Mouse (Mus musculus) hindbrain, embryonic 14.5 days (tissue): Measurements from ENCODE around the gene Clec2e. TPM values are rescaled to one million over a fixed set of nuclear protein-coding genes. Genes with fewer than 3 reads are reported as not detected.
"Not testable (repeated sequence)": the region's sequence is repeated elsewhere in the genome, so short reads cannot be mapped to it uniquely, and the experiment has no call there.

Experiments used
- ATAC-seq: fragments of 200-750 bp; cut with Nextera tagmentation; 2 replicates; pipeline ENCODE4 v1.8.0; 2017; ENCODE audit warnings: moderate number of reproducible peaks, mild to moderate bottlenecking, moderate TSS enrichment, moderate library complexity; ENCODE audit not compliant: low FRiP score
- DNase-seq: peaks from one replicate; pipeline ENCODE4 v3.0.0-alpha.2; 2015; ENCODE audit warnings: low spot score
- H3K27ac ChIP-seq: fragments of 300-500 bp; sonication (generic); 2 replicates; pipeline ENCODE4 v1.5.1; 2014; ENCODE audit warnings: mild to moderate bottlenecking, moderate library complexity
- H3K27me3 ChIP-seq: fragments of 300-500 bp; sonication (generic); 2 replicates; pipeline ENCODE4 v1.6.1; 2014; ENCODE audit warnings: mild to moderate bottlenecking, low read length, mixed read lengths; ENCODE audit not compliant: control insufficient read depth, insufficient read depth
- H3K36me3 ChIP-seq: fragments of 300-500 bp; sonication (generic); replicated peaks from 2 replicates; pipeline ENCODE4 v1.6.1; 2014; ENCODE audit not compliant: control insufficient read depth, insufficient read depth
- H3K4me1 ChIP-seq: fragments of 300-500 bp; sonication (generic); replicated peaks from 2 replicates; pipeline ENCODE4 v1.6.1; 2014; ENCODE audit warnings: antibody characterized with exemption, low read length, mixed read lengths; ENCODE audit not compliant: control insufficient read depth, insufficient read depth
- H3K4me2 ChIP-seq: fragments of 300-500 bp; sonication (generic); replicated peaks from 2 replicates; pipeline ENCODE4 v1.6.1; 2014; ENCODE audit warnings: mild to moderate bottlenecking, moderate library complexity
- H3K4me3 ChIP-seq: fragments of 300-500 bp; sonication (generic); replicated peaks from 2 replicates; pipeline ENCODE4 v1.5.1; 2014; ENCODE audit warnings: mild to moderate bottlenecking, low read length
- H3K9ac ChIP-seq: fragments of 300-500 bp; sonication (generic); 2 replicates; pipeline ENCODE4 v1.6.1; 2014
- H3K9me3 ChIP-seq: fragments of 300-500 bp; sonication (generic); 2 replicates; pipeline ENCODE4 v1.6.1; 2016; ENCODE audit warnings: low read length; ENCODE audit not compliant: control insufficient read depth
- WGBS: fragments of 180-500 bp; shearing (Covaris S2); extraction: QIAGEN DNeasy Blood & Tissue Kit; methylation state at CpG from one replicate; pipeline ENCODE4 v1.1.7; 2014; 5-methylcytosine and 5-hydroxymethylcytosine counted together
- polyA plus RNA-seq: library from polyadenylated mRNA; unstranded; fragments of >200 nt; fragmentation: Nextera tagmentation; extraction: Ambion mirVana; gene quantifications from 2 replicates; pipeline ENCODE4 v1.2.1, GENCODE M21; 2014

Gene Clec2e
- polyA plus RNA-seq, result not detected in 2 replicates

DNA sequence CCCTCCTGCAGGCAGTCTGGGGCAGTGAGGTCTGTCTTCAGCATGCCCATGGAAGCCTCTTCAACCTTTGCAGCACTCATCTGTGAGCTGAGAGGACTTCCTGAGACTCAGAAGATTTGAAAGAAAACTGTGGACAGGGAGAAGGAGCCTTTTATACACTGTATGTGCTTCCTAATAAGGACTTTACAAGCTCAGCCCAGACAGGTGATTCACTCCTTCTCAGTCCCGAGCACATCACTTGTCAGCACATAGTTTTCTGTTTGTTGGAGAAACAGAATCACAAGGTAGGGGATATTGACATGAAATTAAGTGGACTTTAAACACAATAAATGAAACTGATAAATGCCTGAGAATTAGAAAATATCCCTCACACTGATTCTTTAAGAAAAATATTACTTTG lies at the start of gene Clec2e:
Gene Clec2e, minus strand, starts transcription at position 120 of the 400 bp plus-strand sequence.
- H3K9ac ChIP-seq, H3K9me3 ChIP-seq, ATAC-seq, H3K4me3 ChIP-seq, H3K4me1 ChIP-seq, DNase-seq, H3K27me3 ChIP-seq, H3K4me2 ChIP-seq, H3K27ac ChIP-seq, H3K36me3 ChIP-seq: not testable (repeated sequence)
- WGBS, result 77% methylated on average over 1 of the region's 1 CpGs

DNA sequence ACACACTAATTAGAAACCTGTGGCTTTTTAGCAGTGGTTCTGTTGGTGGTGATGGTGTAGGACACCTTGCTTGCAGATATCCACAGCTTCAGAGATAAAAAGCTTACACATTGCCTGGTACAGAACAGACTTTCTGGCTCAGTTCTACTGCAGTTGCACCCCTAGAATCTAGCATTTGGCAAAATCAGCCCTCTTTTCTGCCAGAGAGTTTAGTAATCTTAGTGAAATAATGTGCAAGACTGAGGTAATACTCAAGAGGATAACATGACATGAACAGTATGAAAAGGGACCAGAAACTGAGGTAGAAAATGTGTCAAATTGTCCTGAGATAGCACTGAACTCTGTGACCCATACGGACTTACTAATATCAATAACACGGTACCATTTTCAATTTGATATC lies 46.1 kb upstream of the Clec2e start:
- no peaks in the 10 kb centered on the region for H3K27me3 ChIP-seq
- no peak for ATAC-seq
- H3K4me1 ChIP-seq, result no peaks in the 10 kb centered on the region
- no peaks in the 10 kb centered on the region for H3K9me3 ChIP-seq
- H3K9ac ChIP-seq, result no peak overlapping the region
- H3K4me3 ChIP-seq, result no peak overlapping the region
- DNase-seq, result no peak
- 95% methylated on average over 2 of the region's 2 CpGs for WGBS
- no peaks in the 10 kb centered on the region for H3K36me3 ChIP-seq
- no peak overlapping the region for H3K4me2 ChIP-seq
- H3K27ac ChIP-seq, result no peak overlapping the region

DNA sequence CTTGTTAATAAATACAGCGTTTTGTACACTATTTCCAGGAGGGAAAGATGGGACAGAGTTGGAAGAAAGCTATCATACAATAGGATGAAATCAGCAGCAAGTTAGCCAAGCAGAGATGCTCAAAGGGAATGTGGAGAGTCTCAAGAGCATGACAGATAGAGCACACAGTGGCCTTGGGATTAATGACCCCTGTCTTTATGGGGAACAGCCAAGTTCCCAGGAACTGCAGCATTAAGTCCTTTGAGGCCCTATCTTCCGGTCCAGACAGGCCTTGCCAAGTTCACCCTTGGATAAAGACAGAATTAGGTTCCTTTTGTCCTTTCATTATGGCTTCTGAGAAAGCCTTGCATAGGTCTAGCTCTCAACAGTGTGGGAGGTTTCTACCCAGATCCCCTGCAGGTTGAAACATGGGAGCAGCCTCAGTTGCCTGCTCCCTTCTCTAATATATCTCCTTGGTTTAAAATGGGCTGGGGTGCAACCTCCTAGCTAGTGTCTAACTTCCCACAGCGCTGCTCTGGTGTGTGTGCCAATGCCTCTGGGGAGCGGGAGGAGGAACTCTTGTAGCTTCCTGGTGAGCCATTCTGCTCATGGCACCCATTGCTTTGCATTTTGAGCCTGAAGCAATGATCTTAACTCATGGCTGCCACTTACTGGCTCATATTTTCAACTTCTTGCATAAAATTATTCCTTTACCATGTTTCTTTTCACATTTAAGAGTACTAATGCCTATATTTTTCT lies 32.1 kb upstream of the Clec2e start:
- Histone ChIP-seq H3K27ac (no peak overlapping the region), H3K9ac (no peak overlapping the region), H3K4me3 (no peak overlapping the region), H3K4me2 (no peak overlapping the region), H3K9me3 (no peaks in the 10 kb centered on the region), H3K36me3 (no peaks in the 10 kb centered on the region), H3K4me1 (no peaks in the 10 kb centered on the region), H3K27me3 (no peaks in the 10 kb centered on the region)
- DNase-seq (no peak), ATAC-seq (no peak)
- 93% methylated on average over 4 of the region's 4 CpGs for WGBS

DNA sequence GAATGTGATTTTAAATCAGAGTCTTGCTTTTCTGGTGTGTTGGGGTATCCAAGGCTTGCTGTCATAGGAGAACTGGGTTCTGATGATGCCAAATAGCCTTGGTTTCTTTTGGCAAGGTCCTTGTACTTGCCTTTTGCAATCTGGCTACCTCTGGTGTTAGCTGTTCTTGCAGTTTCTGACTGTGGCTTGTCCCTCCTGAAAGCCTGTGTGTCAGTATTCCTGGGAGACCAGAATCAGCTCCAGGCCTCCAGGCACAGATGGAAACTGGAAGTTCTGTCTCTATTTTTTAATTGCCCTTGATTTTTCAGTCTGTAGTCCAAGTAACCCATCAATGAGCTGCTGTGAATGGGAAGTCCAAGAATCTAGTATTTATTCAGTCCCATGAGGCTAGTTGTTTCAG lies 26.1 kb upstream of the Clec2e start:
- DNase-seq (no peak), ATAC-seq (no peak)
- Histone ChIP-seq H3K27me3 (no peaks in the 10 kb centered on the region), H3K9me3 (0 out of 2 replicates have a peak, but pooled peaks cover 3% of the 10 kb centered on the region), H3K27ac (no peak overlapping the region), H3K4me2 (no peak overlapping the region), H3K4me3 (no peak overlapping the region), H3K4me1 (no peaks in the 10 kb centered on the region), H3K36me3 (no peaks in the 10 kb centered on the region), H3K9ac (no peak overlapping the region)

DNA sequence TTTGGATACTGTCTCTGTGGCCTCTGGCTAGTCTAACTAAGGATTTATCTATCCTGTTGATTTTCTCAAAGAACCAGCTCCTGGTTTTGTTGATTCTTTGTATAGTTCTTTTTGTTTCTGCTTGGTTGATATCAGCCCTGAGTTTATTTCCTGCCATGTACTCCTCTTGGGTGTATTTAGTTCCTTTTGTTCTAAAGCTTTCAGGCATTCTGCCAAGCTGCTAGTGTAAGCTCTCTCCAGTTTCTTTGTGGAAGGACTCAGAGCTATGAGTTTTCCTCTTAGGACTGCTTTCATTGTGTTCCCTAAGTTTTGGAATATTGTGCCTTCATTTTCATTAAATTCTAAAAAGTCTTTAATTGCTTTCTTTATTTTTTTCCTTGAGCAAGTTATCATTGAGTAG lies 23.8 kb upstream of the Clec2e start:
- H3K4me1 ChIP-seq, H3K27me3 ChIP-seq, DNase-seq, H3K4me3 ChIP-seq, H3K9me3 ChIP-seq, H3K27ac ChIP-seq, ATAC-seq, H3K9ac ChIP-seq, H3K36me3 ChIP-seq, H3K4me2 ChIP-seq: not testable (repeated sequence)

DNA sequence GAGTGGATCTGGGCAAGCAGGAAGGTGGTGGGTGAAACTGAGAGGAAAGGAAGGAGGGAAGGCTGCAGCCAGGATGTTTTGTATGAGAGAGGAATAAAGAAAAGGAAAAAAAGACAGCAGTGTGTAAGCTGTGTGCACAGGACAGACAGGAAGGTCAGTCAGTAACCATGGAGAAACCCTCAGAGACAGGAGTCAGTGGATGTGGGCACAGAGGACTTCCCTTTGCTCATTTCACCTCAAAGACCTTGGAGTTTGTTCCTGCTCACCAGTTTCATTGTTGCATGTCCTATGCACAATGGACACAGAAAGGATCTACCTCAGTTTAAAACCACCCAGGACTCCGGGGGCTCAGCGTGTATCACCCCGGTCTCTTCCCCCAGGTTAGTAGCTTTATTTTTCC lies 15.5 kb upstream of the Clec2e start:
- H3K4me2 ChIP-seq, result no peak overlapping the region
- DNase-seq, result no peak
- no peaks in the 10 kb centered on the region for H3K9me3 ChIP-seq
- no peak for ATAC-seq
- H3K4me1 ChIP-seq, result no peaks in the 10 kb centered on the region
- H3K36me3 ChIP-seq, result no peaks in the 10 kb centered on the region
- H3K27me3 ChIP-seq, result no peaks in the 10 kb centered on the region
- H3K27ac ChIP-seq, result no peak overlapping the region
- no peak overlapping the region for H3K4me3 ChIP-seq
- H3K9ac ChIP-seq, result no peak overlapping the region
- WGBS, result 96% methylated on average over 3 of the region's 3 CpGs

DNA sequence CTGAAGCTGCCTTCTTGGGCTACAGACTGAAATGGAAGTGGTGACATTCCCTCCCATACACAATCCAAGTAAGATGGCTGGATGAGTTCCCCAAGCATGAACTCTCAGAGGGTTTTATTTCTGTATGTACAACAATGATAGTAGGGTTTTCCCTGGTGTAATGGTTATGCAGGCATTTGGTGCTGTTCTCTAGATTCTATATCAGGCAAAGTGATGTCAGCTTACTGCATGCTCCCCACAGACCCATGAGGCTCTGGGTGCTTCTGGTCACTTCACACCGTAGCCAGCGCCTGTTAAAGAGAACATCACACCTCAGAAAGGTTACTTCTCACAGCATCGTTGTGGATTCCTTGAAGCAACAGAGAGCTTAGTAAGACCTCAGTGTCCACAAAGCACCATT lies 13.5 kb upstream of the Clec2e start:
- 93% methylated on average over 3 of the region's 3 CpGs for WGBS
- H3K4me3 ChIP-seq, DNase-seq, H3K27me3 ChIP-seq, ATAC-seq, H3K9me3 ChIP-seq, H3K27ac ChIP-seq, H3K9ac ChIP-seq, H3K4me1 ChIP-seq, H3K4me2 ChIP-seq, H3K36me3 ChIP-seq: not testable (repeated sequence)

DNA sequence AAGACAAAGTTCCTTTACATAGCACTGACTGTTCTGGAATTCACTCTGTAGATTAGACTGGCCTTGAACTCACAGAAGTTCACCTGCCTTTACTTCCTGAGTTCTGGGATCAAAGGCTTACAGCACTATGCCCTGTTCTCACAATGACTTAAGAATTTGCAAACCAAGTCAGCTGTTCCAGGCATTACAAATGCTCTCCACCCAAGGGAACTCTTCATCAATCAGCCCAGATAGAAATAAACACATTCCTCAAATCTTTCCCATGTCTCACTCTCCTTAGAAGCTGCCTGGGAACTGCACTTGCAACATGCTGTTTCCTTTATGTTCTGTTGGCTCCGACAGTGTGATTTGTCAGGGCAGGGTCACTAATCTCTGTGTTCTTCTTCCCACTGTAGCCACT lies 13.1 kb upstream of the Clec2e start:
- no peak for DNase-seq
- WGBS, result 52% methylated on average over 1 of the region's 1 CpGs
- Histone ChIP-seq H3K36me3 (no peaks in the 10 kb centered on the region), H3K4me2 (no peak overlapping the region), H3K4me3 (no peak overlapping the region), H3K27ac (no peak overlapping the region), H3K9ac (no peak overlapping the region), H3K4me1 (no peaks in the 10 kb centered on the region), H3K9me3 (no peaks in the 10 kb centered on the region), H3K27me3 (no peaks in the 10 kb centered on the region)
- ATAC-seq, result no peak

DNA sequence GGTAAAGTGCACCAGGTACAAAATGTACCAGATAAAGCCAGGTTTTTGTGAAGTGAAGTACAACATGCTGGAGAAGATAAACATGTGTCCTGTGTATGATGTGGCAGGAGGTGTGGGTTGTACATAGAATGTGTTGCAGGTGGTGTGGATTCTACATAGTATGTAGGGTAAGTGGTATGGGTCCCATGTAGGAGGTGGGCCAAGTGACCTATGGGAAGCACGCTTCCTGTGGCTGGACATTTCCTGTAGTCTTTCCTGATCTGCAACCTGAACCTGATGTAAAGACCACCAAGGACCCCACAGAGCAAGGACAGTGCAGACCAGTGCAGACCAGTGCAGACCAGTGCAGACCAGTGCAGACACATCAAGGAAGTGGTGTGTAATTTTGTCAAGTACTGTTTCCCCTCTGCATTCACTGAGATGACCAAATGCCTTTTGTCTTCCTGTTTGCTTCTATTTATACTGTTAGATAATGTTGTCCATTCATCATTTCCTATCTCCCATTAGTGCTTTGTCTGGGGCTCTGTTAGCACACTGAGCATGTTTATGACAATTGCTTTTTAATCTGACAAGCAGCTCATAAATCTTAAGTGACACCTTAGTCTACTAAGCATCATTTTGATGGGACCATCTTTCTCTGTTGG lies 12.4 kb upstream of the Clec2e start:
- H3K36me3 ChIP-seq, result no peaks in the 10 kb centered on the region
- DNase-seq (no peak), ATAC-seq (no peak)
- H3K4me3 ChIP-seq, result no peak overlapping the region
- 95% methylated on average over 1 of the region's 1 CpGs for WGBS
- no peaks in the 10 kb centered on the region for H3K27me3 ChIP-seq
- no peaks in the 10 kb centered on the region for H3K9me3 ChIP-seq
- no peak overlapping the region for H3K4me2 ChIP-seq
- no peak overlapping the region for H3K27ac ChIP-seq
- H3K9ac ChIP-seq, result no peak overlapping the region
- no peaks in the 10 kb centered on the region for H3K4me1 ChIP-seq
